Mouse (Mus musculus): Measurements from ENCODE around the gene Kif5c.

Kif5c gene

DNA sequence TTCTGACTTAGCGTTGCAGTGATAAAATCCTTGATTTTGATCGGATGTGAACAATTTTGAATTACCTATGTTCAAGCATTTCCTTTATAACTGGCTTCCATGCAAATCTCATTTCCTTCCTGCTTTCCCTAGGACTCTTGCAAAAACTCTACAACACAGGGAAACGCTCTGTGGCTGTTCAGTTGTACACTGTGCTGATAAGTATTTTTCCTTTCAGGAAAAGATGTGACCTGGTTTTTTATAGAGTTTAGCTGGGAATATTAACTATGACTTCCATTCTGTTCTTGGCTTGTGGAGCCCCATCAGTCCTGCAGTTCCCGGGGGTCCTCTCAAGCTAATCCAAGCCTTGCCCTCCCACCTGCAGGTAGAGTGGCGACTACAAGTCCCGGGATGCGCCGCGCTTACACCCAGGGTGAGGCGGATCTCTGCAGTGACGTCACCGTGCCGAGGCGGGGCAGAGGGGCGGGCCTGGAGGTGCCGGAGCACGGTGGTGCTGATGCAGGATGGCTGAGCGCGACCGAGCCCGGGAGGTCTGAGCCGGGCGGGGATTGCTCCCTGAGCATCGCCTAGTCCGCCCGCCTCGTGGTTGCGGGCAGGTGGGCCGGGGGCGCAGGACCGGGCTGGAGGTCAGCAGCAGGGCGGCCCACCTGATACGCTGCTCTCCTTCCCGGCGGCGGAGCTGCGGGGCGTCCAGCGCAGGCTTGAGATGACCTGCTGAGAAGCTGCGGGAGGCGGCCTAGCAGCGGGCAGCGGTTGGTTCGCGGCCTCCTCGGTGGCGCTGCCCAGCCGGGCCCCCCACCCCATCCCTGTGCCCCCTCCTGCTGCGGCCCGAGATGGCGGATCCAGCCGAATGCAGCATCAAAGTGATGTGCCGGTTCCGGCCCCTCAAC is at the start of gene Kif5c:
Gene Kif5c, plus strand, starts transcription at position 470 of the 890 bp plus-strand sequence.
- DNase-seq (ENCODE audit: low read depth), result no peak

DNA sequence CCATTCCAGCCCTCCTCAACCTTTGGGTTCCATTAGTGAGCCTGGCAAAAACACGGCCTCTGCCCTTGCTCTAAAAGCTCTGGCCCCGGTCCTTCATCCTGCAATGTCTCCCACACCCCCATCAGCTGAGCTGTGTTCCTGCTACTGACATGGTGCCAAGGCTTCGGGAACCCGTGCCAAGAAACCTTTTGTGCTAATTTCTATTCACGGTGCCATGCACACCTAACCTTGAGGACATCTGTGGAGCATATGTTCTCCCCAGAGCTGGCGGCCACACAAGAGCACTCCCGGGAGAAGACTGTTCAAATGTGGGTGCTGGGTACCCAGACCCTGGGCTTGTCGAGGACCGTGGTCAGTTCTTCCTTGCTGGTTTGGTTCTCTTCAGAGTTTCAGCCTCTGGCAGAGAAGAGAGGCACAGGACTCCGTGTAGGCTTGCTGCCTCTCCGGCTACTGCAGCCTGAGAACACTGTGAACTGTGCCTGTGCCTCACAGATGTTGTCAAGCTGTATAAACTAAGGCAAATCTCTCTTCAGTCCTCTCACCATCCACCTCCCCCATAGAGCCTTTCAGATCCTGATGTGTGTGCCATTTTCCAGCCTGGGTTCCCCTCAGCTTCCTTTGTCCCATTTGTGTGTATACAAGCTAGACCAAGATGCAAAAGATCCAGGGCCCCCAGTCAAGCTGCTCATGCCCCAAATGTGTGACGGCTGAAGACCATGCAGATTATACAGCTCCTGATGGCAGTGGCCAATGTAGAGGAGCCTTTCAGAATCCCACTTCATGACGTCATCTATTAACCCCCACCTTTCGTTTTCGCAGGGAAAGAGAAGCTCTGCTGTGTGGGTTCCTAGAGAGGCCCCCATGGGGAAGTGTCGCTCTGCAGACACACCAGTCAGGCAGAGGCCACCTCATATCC is 49.0 kb upstream of the Kif5c start:
- DNase-seq (ENCODE audit: low read depth), result no peak

DNA sequence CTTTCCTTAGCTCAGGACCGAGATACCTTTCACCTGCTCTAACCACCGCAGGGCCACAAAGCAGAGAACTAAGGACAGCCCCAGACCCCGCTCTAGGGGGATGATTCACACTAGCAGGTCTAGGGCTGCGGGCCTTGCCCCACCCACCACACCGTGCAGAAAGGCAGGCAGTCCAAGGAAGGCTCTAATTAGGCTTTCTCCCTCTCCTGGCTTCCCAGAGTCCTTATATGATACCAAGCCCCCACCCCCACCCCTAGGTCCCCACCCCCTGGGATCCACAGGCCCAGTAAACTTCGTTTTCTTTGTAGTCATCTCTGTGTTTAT is 48.4 kb upstream of the Kif5c start:
- no peak for DNase-seq (ENCODE audit: low read depth)

DNA sequence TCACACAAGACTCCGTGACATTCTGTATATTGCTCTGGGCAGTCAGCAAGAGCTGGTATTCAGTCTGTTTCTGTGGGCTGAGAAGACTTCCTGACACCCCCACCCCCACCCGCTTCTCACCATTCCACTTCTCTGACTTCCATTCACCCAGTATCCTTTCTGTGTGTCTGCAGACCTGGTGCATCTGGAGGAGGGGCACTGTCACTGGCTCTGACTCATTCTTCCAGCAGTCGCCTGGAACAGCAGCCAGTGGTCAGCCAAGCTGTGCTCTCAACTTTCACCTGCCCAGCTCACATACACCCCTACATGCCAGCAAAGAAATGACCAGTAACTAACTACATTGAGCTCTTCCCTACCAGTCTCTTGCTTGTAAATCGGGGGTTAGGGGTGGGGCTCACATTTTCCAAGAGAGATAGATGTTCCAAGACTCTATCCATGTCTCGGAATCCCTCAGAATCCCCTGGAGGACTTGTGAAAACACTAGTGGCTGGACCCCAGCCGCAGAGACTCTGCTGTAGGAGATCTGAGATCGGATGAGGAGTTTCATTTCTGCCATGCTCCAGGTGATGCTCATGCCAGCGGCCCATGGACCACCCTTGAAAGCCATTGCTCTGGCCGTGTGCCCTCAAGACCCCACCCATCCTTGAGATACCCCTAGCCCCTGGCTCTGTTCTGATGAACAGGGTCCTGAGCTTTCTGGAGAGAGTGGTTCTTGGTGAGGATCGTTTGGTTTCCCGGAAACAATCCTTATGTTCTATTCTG is 47.8 kb upstream of the Kif5c start:
- DNase-seq (ENCODE audit: low read depth), result peak; percentile 13

DNA sequence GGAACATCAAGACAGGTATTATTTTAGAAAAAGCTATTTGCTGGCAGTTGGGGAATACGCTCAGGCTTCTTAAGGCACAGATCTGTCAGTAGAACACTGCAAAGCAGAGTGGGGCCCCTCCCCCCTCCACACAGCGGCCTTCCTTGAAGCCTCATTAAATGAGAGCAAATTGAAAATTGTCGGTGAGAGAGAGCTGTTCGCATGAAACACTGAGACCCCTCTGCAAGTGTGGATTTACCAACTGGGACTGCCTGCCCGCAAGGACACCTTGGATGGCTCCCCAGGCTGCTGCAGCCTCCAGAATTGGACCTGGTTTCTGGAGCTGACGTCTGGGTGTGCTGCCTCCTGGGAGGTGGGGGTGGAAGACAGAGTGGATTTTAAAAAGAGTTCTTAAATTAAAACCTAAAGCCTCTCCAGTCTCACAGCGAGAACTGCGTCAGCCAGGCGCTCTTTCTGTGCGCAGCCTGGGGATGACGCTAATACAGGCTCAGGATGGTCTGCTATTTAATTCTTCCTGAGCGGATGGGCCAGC is 46.9 kb upstream of the Kif5c start:
- DNase-seq (ENCODE audit: low read depth), result no peak

DNA sequence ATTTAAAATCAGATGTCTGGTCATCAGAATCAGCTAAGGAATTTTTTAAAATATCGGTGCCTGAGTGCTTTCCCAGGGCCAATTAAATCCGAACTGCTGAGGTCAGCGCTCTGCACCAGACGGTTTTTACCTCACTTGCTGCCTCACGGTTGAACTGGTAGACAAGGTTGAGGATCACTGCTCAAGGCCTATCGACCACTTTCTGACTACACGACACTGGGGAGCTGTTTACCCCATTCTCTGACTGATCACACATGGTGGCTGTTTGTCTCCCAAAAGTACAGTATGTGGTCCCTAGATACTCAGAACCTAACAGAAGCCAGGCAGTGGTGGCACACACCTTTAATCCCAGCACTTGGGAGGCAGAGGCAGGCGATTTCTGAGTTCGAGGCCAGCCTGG is 46.4 kb upstream of the Kif5c start:
- no peak for DNase-seq (ENCODE audit: low read depth)

DNA sequence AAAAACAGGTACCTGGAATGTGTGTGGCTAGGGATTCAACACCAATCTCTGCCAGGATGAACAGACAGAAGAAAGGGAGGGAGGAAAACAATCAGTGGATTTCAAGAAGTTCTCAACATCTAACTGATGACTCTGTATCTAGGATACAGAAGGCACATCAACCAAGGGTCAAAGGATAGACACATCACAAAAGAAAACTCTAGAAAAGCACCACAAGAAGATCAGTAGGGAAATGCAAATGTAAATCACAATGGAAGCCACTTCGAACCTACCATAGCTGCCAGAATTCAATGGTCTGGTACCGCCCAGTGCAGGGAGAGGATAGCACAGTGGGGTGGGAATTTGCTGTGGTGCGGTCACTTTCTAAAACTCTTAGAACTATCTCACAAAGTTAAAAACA is 45.8 kb upstream of the Kif5c start:
- no peak for DNase-seq (ENCODE audit: low read depth)

DNA sequence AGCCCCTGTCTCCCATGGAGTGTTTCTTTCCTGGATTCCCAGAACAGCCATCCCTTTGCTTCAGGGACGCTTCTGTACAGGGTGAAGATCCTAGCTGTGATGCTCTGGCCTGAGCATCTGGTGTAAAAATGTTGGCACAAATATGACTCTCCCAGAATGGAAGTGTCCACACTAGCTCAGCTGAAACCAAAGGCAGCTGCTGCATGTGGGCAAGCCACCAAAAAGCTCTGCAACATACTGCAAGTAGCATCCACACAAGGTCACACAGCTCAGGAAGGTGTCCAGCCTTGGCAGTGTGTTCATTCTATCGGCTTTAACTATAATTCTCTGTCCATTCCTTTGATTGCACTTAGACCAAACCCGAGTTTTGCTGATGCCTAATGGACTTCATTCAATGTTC is 38.5 kb upstream of the Kif5c start:
- DNase-seq (ENCODE audit: low read depth), result no peak

DNA sequence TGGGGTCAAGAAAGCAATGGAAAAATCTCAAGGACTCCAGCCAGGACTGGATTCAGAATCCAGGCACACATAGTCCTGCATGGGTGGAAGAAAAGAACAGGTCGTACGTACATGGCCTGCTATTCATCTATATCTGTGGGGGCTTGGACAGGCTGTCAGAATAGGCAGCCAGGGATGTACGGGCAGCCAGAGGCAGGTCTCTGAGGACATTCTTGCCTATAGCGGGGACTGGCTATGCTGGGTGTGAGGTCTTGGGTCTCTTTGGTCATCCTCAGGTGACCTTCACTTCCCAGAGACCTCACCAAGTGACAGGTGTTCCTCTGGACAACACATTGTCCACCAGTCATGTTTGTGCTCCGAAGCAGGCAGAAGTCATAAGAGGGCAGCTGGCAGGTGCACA is 36.6 kb upstream of the Kif5c start:
- no peak for DNase-seq (ENCODE audit: low read depth)

DNA sequence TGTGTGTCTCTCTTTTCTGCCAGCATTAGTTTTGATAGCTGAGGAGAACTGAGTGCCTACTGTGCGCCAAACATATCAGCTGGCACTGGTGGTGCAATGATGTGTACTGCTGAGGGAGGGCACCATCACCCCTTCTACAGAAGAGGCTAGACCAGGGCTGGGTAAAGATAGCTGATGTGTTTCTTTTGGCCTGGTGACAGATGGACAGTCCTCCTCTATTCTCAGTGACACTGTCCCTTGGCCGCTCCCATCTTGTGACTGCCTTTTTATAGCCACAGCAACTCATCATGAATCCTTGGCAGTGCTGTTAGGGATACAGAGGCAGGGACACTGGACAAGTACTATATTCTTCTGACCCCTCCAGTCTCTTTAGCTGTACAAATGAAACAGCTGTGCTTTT is 35.8 kb upstream of the Kif5c start:
- DNase-seq (ENCODE audit: low read depth), result no peak

DNA sequence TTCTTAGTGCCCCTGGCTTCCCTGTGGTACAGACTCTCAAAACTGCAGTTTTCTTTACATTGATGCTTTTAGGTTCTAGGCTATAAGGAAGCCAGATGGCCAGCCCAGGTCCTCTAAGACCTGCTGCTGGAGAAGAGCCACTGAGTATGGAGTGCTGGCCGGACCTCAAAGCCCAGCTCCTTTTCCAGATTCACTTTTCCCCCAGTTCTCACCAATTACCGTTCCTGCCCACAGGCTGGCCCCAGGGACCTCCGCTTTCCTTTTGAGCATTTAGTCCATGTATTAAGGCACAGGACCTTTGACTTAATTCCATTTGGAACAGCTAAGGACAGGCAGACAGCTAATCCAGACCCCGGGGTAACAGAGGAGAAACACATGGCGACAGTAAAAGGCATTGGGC is 28.6 kb upstream of the Kif5c start:
- no peak for DNase-seq (ENCODE audit: low read depth)

DNA sequence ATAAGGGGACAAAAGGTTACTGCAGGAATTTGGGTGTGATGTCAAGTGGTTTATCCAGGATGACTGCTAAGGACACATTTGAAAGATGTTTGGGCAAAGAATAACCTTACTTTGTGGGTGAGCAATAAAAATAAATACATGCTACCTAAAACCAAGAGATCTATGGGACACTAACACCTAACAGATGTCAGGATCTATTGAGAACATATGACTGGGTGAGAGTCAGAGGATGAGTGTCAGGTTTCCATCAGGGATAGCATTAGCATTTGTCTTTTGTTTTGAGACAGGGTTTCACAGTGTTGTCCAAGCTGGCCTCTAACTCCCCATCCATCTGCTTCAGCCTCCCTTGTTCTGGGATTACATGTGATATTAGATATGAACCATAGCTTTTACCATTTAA is 26.2 kb upstream of the Kif5c start:
- no peak for DNase-seq (ENCODE audit: low read depth)

DNA sequence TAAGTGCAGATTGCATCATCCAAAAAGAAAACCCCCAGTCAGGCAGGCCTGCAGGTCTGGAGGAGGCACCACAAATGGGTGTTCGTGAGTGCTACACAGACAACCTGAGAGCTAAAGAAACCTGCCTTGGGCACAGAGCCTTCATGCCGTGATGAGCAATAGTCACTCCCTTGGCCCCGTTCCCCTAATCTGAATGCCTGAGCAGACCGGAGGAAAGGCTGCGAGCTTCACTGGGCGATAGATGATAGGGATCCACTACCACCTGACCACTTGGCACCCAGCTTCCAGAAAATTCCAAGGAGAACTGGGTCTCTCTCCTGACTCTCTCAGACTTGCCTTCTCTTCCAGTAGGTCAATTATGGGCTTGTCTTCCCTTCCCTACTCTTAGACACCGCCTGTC is 24.2 kb upstream of the Kif5c start:
- DNase-seq (ENCODE audit: low read depth), result no peak

DNA sequence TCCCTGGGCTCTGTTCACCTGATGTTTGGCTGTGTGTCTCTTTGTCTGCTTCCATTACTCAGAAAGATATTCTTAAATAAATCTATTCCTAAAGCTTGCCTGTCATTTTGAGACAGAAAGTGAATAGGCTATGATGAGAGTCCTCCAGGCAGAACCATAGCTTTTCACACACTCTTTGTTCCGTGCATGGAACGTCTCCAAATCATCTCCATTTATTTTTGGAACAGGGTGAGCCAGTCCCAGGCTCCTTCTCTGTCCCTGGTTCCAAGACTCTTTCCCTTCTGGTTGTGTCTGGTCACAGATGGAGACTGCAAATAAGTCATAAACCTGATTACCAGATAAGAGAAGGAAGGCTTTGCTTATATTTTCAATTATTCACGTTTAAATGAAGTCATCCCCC is 22.8 kb upstream of the Kif5c start:
- DNase-seq (ENCODE audit: low read depth), result no peak

DNA sequence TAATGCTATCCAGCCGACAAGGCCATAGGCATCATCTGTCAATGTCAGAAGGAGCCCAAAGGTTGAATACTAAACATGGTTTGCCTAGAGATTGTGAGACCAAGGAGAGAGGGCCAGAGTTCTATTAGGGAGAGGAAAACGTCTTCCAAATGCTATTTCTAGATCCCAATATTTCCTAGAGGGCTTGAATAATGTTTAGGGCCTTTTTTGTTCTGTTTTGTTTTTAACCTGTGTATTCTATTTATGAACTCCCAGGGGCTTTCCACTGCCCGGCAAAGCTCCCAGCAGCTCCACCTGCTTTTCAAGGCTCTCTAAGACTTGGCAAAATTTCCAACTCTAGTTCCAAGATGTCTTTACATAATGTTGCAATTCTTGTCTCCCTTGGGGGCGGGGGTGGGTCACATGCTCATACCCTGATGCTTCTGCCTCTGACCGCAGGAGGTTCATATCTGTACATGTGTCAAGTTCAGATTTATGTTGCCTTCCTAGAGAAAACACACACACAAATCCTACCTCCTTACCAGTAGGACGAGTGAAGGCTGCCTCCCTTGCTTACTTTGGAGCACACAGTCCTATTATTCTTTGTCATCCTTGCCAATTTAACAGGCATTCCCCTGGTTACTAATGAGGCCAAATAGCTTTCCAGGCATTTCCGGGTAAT is 18.9 kb upstream of the Kif5c start:
- peak; percentile 57 for DNase-seq (ENCODE audit: low read depth)

DNA sequence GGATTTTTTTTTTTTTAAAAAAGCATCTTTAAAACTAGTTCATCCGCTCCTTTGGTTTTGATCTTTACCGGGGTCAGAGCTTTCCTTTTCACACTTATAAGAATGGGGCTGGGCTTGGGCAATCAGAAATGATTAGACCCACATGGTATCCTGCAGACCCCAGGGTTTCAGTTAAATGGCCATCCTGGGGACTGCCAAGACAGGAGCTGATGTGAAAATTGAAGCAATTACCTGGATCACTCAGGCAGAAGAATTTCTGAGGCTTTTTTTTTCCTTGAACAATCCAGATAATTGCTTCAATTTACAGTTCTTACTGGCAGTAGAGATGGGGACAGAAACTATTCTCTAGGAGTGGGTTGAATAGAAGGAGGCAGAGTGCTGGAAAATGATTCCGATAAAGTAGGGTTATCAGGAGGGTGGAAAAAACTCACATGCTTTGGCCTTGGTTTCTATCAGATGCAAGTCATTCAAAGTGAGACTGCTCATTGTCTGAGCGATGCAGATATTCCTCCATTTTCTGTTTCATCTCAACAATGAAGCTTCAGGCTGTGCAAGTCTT is 16.2 kb upstream of the Kif5c start:
- DNase-seq (ENCODE audit: low read depth), result no peak

DNA sequence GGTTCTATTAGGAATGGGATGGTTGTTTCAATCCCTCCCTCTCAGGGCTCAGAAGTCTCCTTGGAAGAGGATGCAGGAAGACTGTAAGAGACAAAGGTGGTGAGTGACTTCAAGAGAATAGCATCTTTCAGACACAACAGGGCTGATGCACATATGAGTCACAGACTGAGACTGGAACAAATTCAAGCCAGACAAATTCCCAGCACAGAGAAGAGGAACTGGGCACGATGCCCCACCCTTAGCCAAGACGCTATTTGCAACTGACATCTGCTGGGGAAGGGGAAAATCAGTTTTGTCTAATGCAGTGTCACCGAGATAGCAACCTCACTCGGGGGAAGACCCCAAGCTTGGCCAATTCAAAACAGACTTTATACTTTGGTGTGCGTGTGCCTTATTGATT is 9.5 kb upstream of the Kif5c start:
- peak; percentile 61 for DNase-seq (ENCODE audit: low read depth)

DNA sequence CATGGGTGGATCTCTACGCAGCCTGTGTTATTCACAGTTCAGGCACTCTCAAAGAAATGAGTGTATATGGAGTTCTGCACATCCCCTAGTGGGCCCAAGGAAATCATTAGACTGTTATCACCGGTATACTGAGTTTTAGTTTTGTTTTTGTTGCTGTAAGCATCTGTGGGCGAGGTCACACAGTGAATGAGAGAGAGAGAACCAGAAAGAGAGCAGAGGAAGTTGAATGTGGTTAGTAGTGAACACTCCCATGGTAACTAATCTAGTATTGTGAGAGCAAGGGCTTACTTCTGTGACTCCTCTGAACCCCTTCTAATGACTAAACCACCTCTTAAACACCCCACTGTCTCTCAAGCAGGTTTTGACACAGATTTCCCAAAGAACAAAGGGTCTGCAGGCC is 2.3 kb upstream of the Kif5c start:
- DNase-seq (ENCODE audit: low read depth), result no peak

DNA sequence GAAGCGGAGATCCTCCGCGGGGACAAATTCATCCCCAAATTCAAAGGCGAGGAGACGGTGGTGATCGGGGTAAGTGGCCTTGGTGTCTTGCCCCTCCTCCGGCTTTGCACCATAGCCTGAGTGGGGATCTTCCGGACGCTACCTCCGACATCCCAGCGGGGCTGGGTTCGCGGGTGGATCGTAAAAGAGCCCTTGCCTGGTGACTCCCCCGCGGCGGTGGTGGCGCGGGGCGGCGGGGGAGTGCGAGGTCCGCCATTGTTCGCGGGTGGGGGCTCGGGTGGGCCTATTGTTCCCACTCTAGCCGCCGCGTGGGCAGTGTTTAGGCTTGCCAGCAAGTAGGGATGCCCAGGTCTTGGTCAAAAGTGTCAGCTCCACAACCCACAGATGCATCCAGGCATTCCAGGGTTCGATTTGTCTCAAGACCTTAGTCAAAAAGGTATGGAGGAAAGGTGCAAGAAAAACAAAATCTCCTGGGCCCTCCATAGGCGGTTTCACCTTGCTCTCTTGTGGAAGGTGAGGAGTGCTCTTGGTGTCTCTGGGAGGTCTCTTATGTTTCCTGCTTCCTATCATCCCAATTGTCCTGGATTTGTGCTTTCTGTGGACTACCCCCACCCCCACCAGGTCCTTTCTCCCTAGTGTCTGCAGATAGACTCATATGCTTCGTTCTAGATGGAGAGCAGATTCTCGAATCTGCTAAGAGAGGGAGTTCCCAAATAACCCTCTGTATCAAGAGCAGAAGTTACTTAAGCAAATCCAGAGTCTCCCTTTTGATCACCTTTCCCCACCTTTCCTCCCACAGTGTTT is 823 bp downstream of the Kif5c start:
- no peak for DNase-seq (ENCODE audit: low read depth)

DNA sequence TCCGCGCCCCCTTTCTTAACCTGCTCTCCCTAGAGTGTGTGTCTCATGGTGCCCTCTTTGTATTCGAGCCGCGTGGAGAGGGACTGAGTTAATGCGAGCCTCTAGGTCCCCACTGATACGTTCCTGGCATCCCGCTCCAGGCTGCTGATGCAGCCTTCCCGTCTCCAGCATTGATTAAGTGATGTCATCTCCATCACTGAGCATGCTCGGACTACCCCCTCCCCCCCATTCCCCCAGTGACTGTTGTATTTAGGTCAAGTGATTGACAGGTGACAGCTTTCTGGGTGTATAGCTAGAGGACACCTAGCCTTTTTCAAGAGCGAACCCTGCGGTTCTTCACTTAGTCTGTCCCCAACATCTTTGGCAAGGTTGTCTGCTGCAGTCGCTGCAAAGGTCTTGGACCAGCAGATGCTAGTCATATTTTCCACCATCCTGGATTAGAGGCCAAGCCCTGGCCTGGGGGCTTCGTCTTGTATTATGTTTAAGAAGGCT is 1.6 kb downstream of the Kif5c start:
- DNase-seq (ENCODE audit: low read depth), result no peak
